Mouse (Mus musculus) left cerebral cortex, postnatal 4 days (tissue): ENCODE results near the gene Usp4. TPM values are rescaled to one million over a fixed set of nuclear protein-coding genes. Genes with fewer than 3 reads are reported as not detected.

Experiments
- DNase-seq: peaks from one replicate; pipeline ENCODE4 v3.0.0-alpha.2; 2022
- intact Hi-C: fragments of 180-260 bp; cut with DNase I; formaldehyde crosslinking; loops from one replicate; pipeline ENCODE4 v1.15.1; 2025
- total RNA-seq, 2 experiments: library from RNA; stranded (reverse); gene quantifications; 2 replicates each; pipeline ENCODE4 v1.2.3; 2021

Gene Usp4
- total RNA-seq, 2 experiments from 2014 or later, result 142 to 150 TPM

GRCm38 (mm10) chr9:108341801-108342200 is 5.9 kb upstream of the Usp4 start:
- intact Hi-C loops, result no loop called here
- DNase-seq, result no peak

- intact Hi-C loops, result no loop called here
- no peak for DNase-seq
These were observed 5.3 kb upstream of the Usp4 start for GRCm38 (mm10) chr9:108342301-108342831.

GRCm38 (mm10) chr9:108343331-108343730 is 4.3 kb upstream of the Usp4 start:
- intact Hi-C loops, result no loop called here

GRCm38 (mm10) chr9:108343835-108344234 is 3.8 kb upstream of the Usp4 start:
- DNase-seq, result no peak
- intact Hi-C loops, result no loop called here

More at GRCm38 (mm10) chr9:108343331-108343730, 4.3 kb upstream of the Usp4 start:
- no peak for DNase-seq

- DNase-seq, result no peak
- intact Hi-C loops, result no loop called here
These were observed 3.2 kb upstream of the Usp4 start for GRCm38 (mm10) chr9:108344471-108344870.

- DNase-seq, result no peak
- intact Hi-C loops, result no loop called here
These were observed 629 bp upstream of the Usp4 start for GRCm38 (mm10) chr9:108347024-108347423.

- intact Hi-C loops, result no loop called here
- no peak for DNase-seq
These were observed 632 bp downstream of the Usp4 start for GRCm38 (mm10) chr9:108348290-108348680.

GRCm38 (mm10) chr9:108349727-108350126 is 2.1 kb downstream of the Usp4 start:
- no peak for DNase-seq
- intact Hi-C loops, result no loop called here

GRCm38 (mm10) chr9:108378234-108378633 is 30.6 kb downstream of the Usp4 start:
- intact Hi-C loops, result no loop called here
- no peak for DNase-seq

GRCm38 (mm10) chr9:108378736-108379135 is 31.1 kb downstream of the Usp4 start:
- no peak for DNase-seq
- intact Hi-C loops, result no loop called here

GRCm38 (mm10) chr9:108379294-108379693 is 31.6 kb downstream of the Usp4 start:
- no peak for DNase-seq
- intact Hi-C loops, result no loop called here

- intact Hi-C loops, result no loop called here
- DNase-seq, result no peak
These were observed 33.7 kb downstream of the Usp4 start for GRCm38 (mm10) chr9:108381382-108381781.

- no peak for DNase-seq
- intact Hi-C loops, result no loop called here
These were observed 37.4 kb downstream of the Usp4 start for GRCm38 (mm10) chr9:108385006-108385405.

GRCm38 (mm10) chr9:108386816-108387215 is 39.2 kb downstream of the Usp4 start:
- DNase-seq, result no peak
- intact Hi-C loops, result no loop called here

GRCm38 (mm10) chr9:108388601-108389000 is 40.9 kb downstream of the Usp4 start:
- no peak for DNase-seq
- intact Hi-C loops, result no loop called here

GRCm38 (mm10) chr9:108389220-108389619 is 41.6 kb downstream of the Usp4 start:
- intact Hi-C loops, result no loop called here
- DNase-seq, result no peak

- no peak for DNase-seq
- intact Hi-C loops, result no loop called here
These were observed 45.0 kb downstream of the Usp4 start, which contains the start of gene 1700102P08Rik for GRCm38 (mm10) chr9:108392676-108393075. TSS of gene 1700102P08Rik (plus strand) at chr9:108392805.

- intact Hi-C loops, result no loop called here
- no peak for DNase-seq
These were observed 46.5 kb downstream of the Usp4 start for GRCm38 (mm10) chr9:108394191-108394590.

- intact Hi-C loops, result no loop called here
- no peak for DNase-seq
These were observed 47.8 kb downstream of the Usp4 start for GRCm38 (mm10) chr9:108395427-108395826.

- peak; percentile 44 for DNase-seq
- intact Hi-C loops, result no loop called here
These were observed 50.7 kb downstream of the Usp4 start for GRCm38 (mm10) chr9:108398324-108398723.

- DNase-seq, result peak; percentile 27
- intact Hi-C loops, result loop anchor here (5.0 kb wide), 1 partner anchor 51 kb away; no protein-coding TSS in a partner anchor
These were observed 53.7 kb downstream of the Usp4 start for GRCm38 (mm10) chr9:108401186-108401960.

- DNase-seq, result no peak
- intact Hi-C loops, result loop anchor here (5.0 kb wide), 1 partner anchor 49 kb away; no protein-coding TSS in a partner anchor
These were observed 55.4 kb downstream of the Usp4 start for GRCm38 (mm10) chr9:108403081-108403480.
